Mouse (Mus musculus): ENCODE results near the gene Thrb. TPM values are rescaled to one million over a fixed set of nuclear protein-coding genes. Genes with fewer than 3 reads are reported as not detected.

Thrb gene
- polyA plus RNA-seq, 1 experiment, result 5.4 TPM

DNA sequence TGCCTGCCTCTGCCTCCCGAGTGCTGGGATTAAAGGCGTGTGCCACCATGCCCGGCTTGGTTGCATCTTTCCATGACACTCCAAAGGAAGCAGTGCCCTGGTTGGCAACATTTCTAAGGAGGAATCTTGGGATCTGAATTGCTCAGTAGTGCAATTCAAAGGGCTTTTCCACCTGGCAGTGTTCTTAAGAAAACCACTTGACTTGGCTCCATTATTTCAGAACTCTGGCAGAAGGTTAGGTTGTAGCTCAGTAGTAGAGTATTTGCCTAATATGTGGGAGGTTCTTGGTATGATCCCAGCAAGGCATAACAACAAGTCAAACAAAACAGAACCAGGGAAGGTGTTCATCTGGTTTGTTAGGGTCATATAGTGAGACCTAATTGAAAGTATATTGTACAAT, 25.4 kb downstream of the Thrb start:
- H3K4me1 ChIP-seq (ENCODE audit: control insufficient read depth, insufficient read depth, low read length), result no peaks in the 10 kb centered on the region
- H3K27me3 ChIP-seq (ENCODE audit: control insufficient read depth, insufficient read depth, low read length), result no peaks in the 10 kb centered on the region
- TF ChIP-seq POLR2A (IDR thresholded peaks at IDR 0.05; ENCODE audit: borderline replicate concordance, insufficient read depth, low read length), result no peak
- TF ChIP-seq CTCF (IDR thresholded peaks at IDR 0.05; ENCODE audit: borderline replicate concordance, insufficient read depth, low read depth, low read length), result no peak
- H3K27ac ChIP-seq (ENCODE audit: insufficient read depth, low read length), result no peak overlapping the region
- DNase-seq, result no peak
- WGBS, result 51% methylated on average over 3 of the region's 3 CpGs
- no peak overlapping the region for H3K4me3 ChIP-seq (replicated peaks; ENCODE audit: insufficient read depth, low read depth, low read length)

DNA sequence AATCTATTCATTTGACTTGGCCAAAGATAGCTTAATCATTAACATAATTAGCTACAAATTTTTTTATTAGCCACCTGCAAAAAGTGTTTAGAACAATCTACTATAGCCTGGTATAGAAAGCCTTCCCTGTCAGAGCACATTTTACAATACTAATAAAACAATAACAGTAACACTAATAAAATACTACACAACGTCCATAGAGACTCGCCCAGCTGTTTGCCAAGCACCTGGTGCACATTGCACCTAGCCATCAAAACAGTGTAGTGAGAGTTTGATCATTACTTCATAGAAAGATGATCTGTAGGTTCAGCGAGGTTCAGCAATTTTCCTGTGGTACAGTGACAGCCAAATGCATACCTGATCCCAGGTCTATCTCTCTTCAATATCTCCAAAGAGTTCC, 26.9 kb downstream of the Thrb start:
- no peak for DNase-seq
- no peak overlapping the region for H3K4me3 ChIP-seq (replicated peaks; ENCODE audit: insufficient read depth, low read depth, low read length)
- no peaks in the 10 kb centered on the region for H3K27me3 ChIP-seq (ENCODE audit: control insufficient read depth, insufficient read depth, low read length)
- 91% methylated on average over 3 of the region's 3 CpGs for WGBS
- no peak for TF ChIP-seq CTCF (IDR thresholded peaks at IDR 0.05; ENCODE audit: borderline replicate concordance, insufficient read depth, low read depth, low read length)
- H3K27ac ChIP-seq (ENCODE audit: insufficient read depth, low read length), result no peak overlapping the region
- H3K4me1 ChIP-seq (ENCODE audit: control insufficient read depth, insufficient read depth, low read length), result no peaks in the 10 kb centered on the region

DNA sequence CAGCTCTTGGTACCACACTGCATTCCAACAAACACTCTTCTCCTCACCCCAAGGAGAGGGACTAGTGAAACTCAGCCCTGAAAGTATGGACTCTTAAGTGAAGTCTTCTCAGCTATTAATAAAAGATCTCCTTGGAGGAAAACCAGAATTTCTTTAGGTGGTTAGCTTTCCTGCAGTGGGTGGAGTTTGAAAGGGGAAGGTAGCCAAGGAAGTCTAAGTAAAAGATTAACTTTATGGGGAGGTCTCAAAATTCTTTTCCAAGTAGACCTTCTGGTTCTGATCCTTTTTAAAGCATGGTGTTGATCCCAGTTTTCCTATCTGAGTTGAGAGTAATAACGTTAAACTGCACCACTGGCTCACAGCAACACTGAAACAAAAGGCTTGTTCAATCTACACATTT, 31.2 kb downstream of the Thrb start:
- H3K27ac ChIP-seq (ENCODE audit: insufficient read depth, low read length), result no peak overlapping the region
- no peaks in the 10 kb centered on the region for H3K27me3 ChIP-seq (ENCODE audit: control insufficient read depth, insufficient read depth, low read length)
- 82% methylated on average over 1 of the region's 1 CpGs for WGBS
- no peak for DNase-seq
- TF ChIP-seq CTCF (IDR thresholded peaks at IDR 0.05; ENCODE audit: borderline replicate concordance, insufficient read depth, low read depth, low read length) (no peak), POLR2A (IDR thresholded peaks at IDR 0.05; ENCODE audit: borderline replicate concordance, insufficient read depth, low read length) (no peak)
- H3K4me3 ChIP-seq (replicated peaks; ENCODE audit: insufficient read depth, low read depth, low read length), result no peak overlapping the region
- no peaks in the 10 kb centered on the region for H3K4me1 ChIP-seq (ENCODE audit: control insufficient read depth, insufficient read depth, low read length)

DNA sequence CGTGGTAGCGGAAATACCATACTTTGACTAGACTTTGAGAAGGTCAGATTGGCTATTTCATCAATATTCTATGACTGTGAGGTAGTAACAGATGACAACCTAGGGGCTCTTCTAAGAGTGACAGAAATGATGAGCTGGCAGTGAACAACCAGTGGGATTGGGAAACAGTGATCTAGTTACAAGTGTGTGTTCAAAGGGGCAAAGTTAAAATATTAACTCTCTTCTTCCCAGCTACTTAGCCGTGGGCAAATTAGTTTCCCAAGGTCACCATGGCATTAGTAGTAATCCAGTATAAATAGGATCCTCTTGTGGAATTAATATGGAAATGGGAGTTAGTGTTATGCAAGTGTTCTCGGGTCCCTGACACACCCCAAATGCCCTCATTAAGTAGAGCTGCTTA, 35.5 kb downstream of the Thrb start:
- Histone ChIP-seq H3K4me1 (ENCODE audit: control insufficient read depth, insufficient read depth, low read length) (no peaks in the 10 kb centered on the region), H3K4me3 (replicated peaks; ENCODE audit: insufficient read depth, low read depth, low read length) (no peak overlapping the region), H3K27me3 (ENCODE audit: control insufficient read depth, insufficient read depth, low read length) (no peaks in the 10 kb centered on the region; the same call in 1 of the 2 replicates), H3K27ac (ENCODE audit: insufficient read depth, low read length) (no peak overlapping the region)
- TF ChIP-seq CTCF (IDR thresholded peaks at IDR 0.05; ENCODE audit: borderline replicate concordance, insufficient read depth, low read depth, low read length) (no peak), POLR2A (IDR thresholded peaks at IDR 0.05; ENCODE audit: borderline replicate concordance, insufficient read depth, low read length) (no peak)
- 91% methylated on average over 4 of the region's 4 CpGs for WGBS
- DNase-seq, result no peak

DNA sequence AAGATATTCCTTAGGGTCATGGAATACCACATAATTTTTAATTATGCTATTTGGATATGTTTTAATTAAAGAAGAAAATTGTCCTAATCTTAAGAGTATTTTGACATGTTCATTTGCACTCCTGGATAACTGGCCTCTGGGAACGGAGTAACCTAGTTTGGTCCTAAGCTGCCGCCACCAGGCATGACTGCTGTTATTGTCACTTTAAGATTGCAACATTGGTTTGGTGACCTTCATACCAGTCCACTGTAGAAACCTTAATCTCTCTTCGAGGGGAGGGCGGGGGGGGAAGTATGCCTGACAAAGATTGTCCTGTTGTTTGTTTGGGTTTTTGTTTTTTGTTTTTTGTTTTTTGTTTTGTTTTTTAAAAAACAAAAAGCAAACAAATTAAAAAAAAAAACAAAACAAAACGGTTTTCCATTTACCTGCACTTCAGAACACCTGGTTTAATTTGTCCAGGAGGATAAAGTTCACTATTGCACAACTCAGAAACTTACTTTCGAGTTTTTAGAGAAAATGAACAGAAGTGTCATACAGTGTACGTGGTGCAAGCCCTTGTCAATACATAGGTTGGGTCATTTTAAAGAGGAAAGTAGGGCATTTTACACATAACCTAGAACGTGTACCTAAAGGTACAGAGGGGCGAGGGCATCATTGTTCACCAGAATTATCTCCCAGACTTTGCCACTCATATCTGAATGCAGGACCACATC, 38.0 kb downstream of the Thrb start:
- Histone ChIP-seq H3K27ac (ENCODE audit: insufficient read depth, low read length) (no peak overlapping the region), H3K27me3 (ENCODE audit: control insufficient read depth, insufficient read depth, low read length) (no peaks in the 10 kb centered on the region; the same call in 1 of the 2 replicates), H3K4me3 (replicated peaks; ENCODE audit: insufficient read depth, low read depth, low read length) (no peak overlapping the region), H3K4me1 (ENCODE audit: control insufficient read depth, insufficient read depth, low read length) (no peaks in the 10 kb centered on the region)
- no peak for DNase-seq
- no peak for TF ChIP-seq POLR2A (IDR thresholded peaks at IDR 0.05; ENCODE audit: borderline replicate concordance, insufficient read depth, low read length)
- TF ChIP-seq CTCF (IDR thresholded peaks at IDR 0.05; ENCODE audit: borderline replicate concordance, insufficient read depth, low read depth, low read length), result no peak
- 89% methylated on average over 9 of the region's 9 CpGs for WGBS

DNA sequence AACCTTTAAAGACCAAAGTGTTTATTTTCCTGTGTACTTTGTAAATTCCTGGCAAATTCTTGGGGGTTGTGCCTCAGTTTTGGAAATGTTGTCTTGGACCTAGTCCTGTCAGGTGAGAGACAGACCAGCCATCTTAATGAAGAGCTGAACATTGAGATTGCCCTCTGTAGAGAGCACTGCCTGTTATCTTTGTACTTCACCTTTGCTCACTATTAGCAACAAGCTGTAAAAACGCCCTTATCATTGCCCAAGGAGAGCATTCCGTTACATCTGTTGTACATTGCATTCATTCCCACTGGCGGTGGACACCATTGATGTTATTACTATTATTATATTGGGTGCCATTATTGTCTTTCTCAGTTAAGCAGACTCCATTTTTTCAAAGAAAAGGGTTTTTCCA, 40.2 kb downstream of the Thrb start:
- Histone ChIP-seq H3K4me1 (ENCODE audit: control insufficient read depth, insufficient read depth, low read length) (no peaks in the 10 kb centered on the region), H3K27me3 (ENCODE audit: control insufficient read depth, insufficient read depth, low read length) (no peaks in the 10 kb centered on the region; the same call in 1 of the 2 replicates), H3K27ac (ENCODE audit: insufficient read depth, low read length) (no peak overlapping the region), H3K4me3 (replicated peaks; ENCODE audit: insufficient read depth, low read depth, low read length) (no peak overlapping the region)
- DNase-seq, result no peak
- 91% methylated on average over 3 of the region's 3 CpGs for WGBS
- no peak for TF ChIP-seq CTCF (IDR thresholded peaks at IDR 0.05; ENCODE audit: borderline replicate concordance, insufficient read depth, low read depth, low read length)
- no peak for TF ChIP-seq POLR2A (IDR thresholded peaks at IDR 0.05; ENCODE audit: borderline replicate concordance, insufficient read depth, low read length)

DNA sequence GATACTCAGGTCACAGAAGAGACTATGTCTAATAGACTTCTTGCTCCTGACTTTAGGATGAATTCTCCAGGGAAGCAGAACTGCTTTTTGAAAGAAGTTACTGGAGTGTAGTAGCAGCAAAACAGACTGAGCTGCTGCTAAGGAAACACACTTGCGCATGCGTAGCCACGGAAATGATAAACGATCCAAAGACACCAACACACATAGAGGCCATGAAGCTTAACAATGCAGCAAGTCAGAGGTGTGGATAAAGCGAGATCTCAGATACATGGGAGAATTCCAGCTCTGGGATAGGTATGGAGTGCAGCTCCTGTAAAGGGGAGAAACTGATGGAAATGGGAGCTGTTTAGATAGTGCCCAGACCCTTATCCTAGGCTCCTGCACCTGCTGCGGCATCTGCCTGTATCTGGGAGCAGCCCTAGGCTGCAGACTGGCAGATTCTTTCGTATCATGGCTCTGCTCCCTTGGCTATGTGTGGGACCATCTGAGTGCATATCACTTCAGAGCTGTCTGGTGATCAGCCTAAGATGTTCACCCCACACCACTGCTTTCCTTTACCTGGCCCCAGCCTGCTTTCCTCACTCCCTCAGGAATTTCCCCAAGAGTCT, 53.3 kb downstream of the Thrb start:
- Histone ChIP-seq H3K27me3 (ENCODE audit: control insufficient read depth, insufficient read depth, low read length) (no peaks in the 10 kb centered on the region), H3K4me1 (ENCODE audit: control insufficient read depth, insufficient read depth, low read length) (no peaks in the 10 kb centered on the region), H3K27ac (ENCODE audit: insufficient read depth, low read length) (no peak overlapping the region), H3K4me3 (replicated peaks; ENCODE audit: insufficient read depth, low read depth, low read length) (no peak overlapping the region)
- TF ChIP-seq CTCF (IDR thresholded peaks at IDR 0.05; ENCODE audit: borderline replicate concordance, insufficient read depth, low read depth, low read length) (no peak), POLR2A (IDR thresholded peaks at IDR 0.05; ENCODE audit: borderline replicate concordance, insufficient read depth, low read length) (no peak)
- WGBS, result 81% methylated on average over 7 of the region's 7 CpGs
- no peak for DNase-seq

DNA sequence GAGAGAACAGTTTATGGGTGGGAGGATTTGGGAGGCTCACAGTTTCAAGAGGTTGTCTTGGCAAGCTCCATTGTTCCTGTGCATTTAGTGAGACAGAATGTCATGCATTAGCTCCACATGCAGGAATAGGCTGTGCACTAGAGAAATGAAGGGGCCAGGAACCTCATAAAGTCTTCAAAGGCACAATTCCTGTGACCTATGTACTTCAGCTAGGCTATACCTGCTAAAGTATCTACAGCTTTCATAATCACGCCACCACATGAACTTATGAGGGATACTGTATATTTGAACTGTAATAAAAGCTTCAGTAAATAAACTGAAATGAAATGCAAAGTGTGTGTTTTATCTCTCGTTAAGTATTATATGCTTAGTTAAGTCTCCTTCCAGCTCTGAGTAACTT, 59.4 kb downstream of the Thrb start:
- H3K27ac ChIP-seq (ENCODE audit: insufficient read depth, low read length), result no peak overlapping the region
- no peaks in the 10 kb centered on the region for H3K4me1 ChIP-seq (ENCODE audit: control insufficient read depth, insufficient read depth, low read length)
- DNase-seq, result no peak
- H3K4me3 ChIP-seq (replicated peaks; ENCODE audit: insufficient read depth, low read depth, low read length), result no peak overlapping the region
- WGBS, result 79% methylated on average over 2 of the region's 2 CpGs
- TF ChIP-seq POLR2A (IDR thresholded peaks at IDR 0.05; ENCODE audit: borderline replicate concordance, insufficient read depth, low read length) (no peak), CTCF (IDR thresholded peaks at IDR 0.05; ENCODE audit: borderline replicate concordance, insufficient read depth, low read depth, low read length) (no peak)
- H3K27me3 ChIP-seq (ENCODE audit: control insufficient read depth, insufficient read depth, low read length), result no peaks in the 10 kb centered on the region
